Mouse (Mus musculus) small intestine, adult 2 months (tissue): ENCODE results near the gene Rdh16f2.

Source experiments
- CTCF ChIP-seq: fragments of 200-500 bp; IDR thresholded peaks from 2 replicates; pipeline ENCODE4 v1.5.1; 2012; ENCODE audit warnings: low read depth, mild to moderate bottlenecking, control low read depth, inconsistent platforms, low read length, moderate library complexity, mixed read lengths; ENCODE audit not compliant: insufficient replicate concordance, insufficient read length; ENCODE audit errors: extremely low read depth
- POLR2A ChIP-seq: fragments of 200-500 bp; IDR thresholded peaks from 2 replicates; pipeline ENCODE4 v1.6.1; 2012; ENCODE audit warnings: low read depth, mild to moderate bottlenecking, control low read depth, inconsistent platforms, low read length, moderate library complexity

GRCm38 (mm10) chr10:127829121-127829520 is 37.2 kb upstream of the Rdh16f2 start:
- TF ChIP-seq CTCF (no peak), POLR2A (no peak)
